Mouse (Mus musculus): ENCODE results near the gene Sgpp2.

DNA sequence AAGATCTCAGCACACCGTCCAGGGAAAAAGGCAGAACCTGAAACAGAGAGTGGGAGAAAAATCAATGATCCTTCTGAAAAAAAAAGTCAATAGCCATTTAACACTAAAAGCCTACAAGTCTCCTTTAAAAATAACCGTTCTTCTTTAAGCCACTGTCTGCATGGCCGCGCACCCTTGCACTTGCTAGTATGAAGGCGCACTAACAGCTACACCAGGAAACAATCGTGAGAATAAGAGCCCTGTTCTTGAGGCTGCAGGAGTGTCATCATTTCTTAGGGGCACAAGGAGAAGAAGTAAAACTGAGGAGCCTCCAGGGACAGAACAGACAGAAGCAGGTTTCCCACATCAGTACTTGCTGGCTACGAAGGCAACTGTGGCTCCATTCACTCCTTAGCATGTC, 115.2 kb downstream of the Sgpp2 start:
- no peak for TF ChIP-seq CTCF (IDR thresholded peaks at IDR 0.05; ENCODE audit: borderline replicate concordance, control insufficient read depth, extremely low read depth, insufficient read depth, low read length, poor library complexity)
- TF ChIP-seq POLR2A (IDR thresholded peaks at IDR 0.05; ENCODE audit: control insufficient read depth, extremely low read depth, insufficient read depth, low read length, poor library complexity) = no peak
